Mouse (Mus musculus): ENCODE measurements around the gene Celf3. TPM values are rescaled to one million over a fixed set of nuclear protein-coding genes. Genes with fewer than 3 reads are reported as not detected.
A peak's percentile ranks its signal among the peaks of the same experiment; 100 is the strongest.

Gene Celf3
- total and polyA plus RNA-seq, 2 experiments = not detected

GRCm38 (mm10) chr3:94465632-94466430, 12.3 kb upstream of the Celf3 start:
- DNase-seq (ENCODE audit: extremely low read depth, low read depth, low spot score) = no peak
- Histone ChIP-seq H3K4me3 (ENCODE audit: insufficient read depth, low read depth, low read length) (no peak overlapping the region), H3K36me3 (ENCODE audit: control insufficient read depth, insufficient read depth, low read length) (no peaks in the 10 kb centered on the region), H3K9ac (ENCODE audit: low read depth, low read length) (no peak overlapping the region), H3K4me1 (ENCODE audit: control insufficient read depth, insufficient read depth, low read length) (no peaks in the 10 kb centered on the region), H3K27me3 (ENCODE audit: control insufficient read depth, insufficient read depth, low read length) (no peaks in the 10 kb centered on the region), H3K27ac (replicated peaks; ENCODE audit: insufficient read depth, low read depth, low read length) (no peak overlapping the region), H3K79me2 (ENCODE audit: control insufficient read depth, insufficient read depth, low read length) (no peaks in the 10 kb centered on the region)
- TF ChIP-seq CTCF (IDR thresholded peaks at IDR 0.05; ENCODE audit: low read depth, low read length) (no peak), POLR2A (IDR thresholded peaks at IDR 0.05; ENCODE audit: extremely low read depth, insufficient read depth, low read length) (no peak)
- WGBS = 91% methylated on average over 13 of the region's 13 CpGs

GRCm38 (mm10) chr3:94468931-94469330, 9.2 kb upstream of the Celf3 start:
- no peak for TF ChIP-seq POLR2A (IDR thresholded peaks at IDR 0.05; ENCODE audit: extremely low read depth, insufficient read depth, low read length)
- Histone ChIP-seq H3K79me2 (ENCODE audit: control insufficient read depth, insufficient read depth, low read length) (no peaks in the 10 kb centered on the region), H3K36me3 (ENCODE audit: control insufficient read depth, insufficient read depth, low read length) (no peaks in the 10 kb centered on the region), H3K4me1 (ENCODE audit: control insufficient read depth, insufficient read depth, low read length) (no peaks in the 10 kb centered on the region), H3K4me3 (ENCODE audit: insufficient read depth, low read depth, low read length) (no peak overlapping the region), H3K9ac (ENCODE audit: low read depth, low read length) (no peak overlapping the region), H3K27me3 (ENCODE audit: control insufficient read depth, insufficient read depth, low read length) (no peaks in the 10 kb centered on the region), H3K27ac (replicated peaks; ENCODE audit: insufficient read depth, low read depth, low read length) (no peak overlapping the region)
- no peak for DNase-seq (ENCODE audit: extremely low read depth, low read depth, low spot score)
- 65% methylated on average over 3 of the region's 3 CpGs for WGBS

GRCm38 (mm10) chr3:94472447-94473114, 5.5 kb upstream of the Celf3 start:
- H3K4me3 ChIP-seq (ENCODE audit: insufficient read depth, low read depth, low read length) = no peak overlapping the region
- H3K4me1 ChIP-seq (ENCODE audit: control insufficient read depth, insufficient read depth, low read length) = no peaks in the 10 kb centered on the region
- DNase-seq (ENCODE audit: extremely low read depth, low read depth, low spot score) = peak; percentile 23
- H3K27ac ChIP-seq (replicated peaks; ENCODE audit: insufficient read depth, low read depth, low read length) = no peak overlapping the region
- no peaks in the 10 kb centered on the region for H3K36me3 ChIP-seq (ENCODE audit: control insufficient read depth, insufficient read depth, low read length)
- WGBS = 23% methylated on average over 28 of the region's 28 CpGs
- no peak for TF ChIP-seq POLR2A (IDR thresholded peaks at IDR 0.05; ENCODE audit: extremely low read depth, insufficient read depth, low read length)
- no peak for TF ChIP-seq CTCF (IDR thresholded peaks at IDR 0.05; ENCODE audit: low read depth, low read length)
- H3K27me3 ChIP-seq (ENCODE audit: control insufficient read depth, insufficient read depth, low read length) = no peaks in the 10 kb centered on the region
- no peaks in the 10 kb centered on the region for H3K79me2 ChIP-seq (ENCODE audit: control insufficient read depth, insufficient read depth, low read length)
- H3K9ac ChIP-seq (ENCODE audit: low read depth, low read length) = no peak overlapping the region

- WGBS = 73% methylated on average over 10 of the region's 10 CpGs
Observed at GRCm38 (mm10) chr3:94473115-94473505, 5.0 kb upstream of the Celf3 start.

GRCm38 (mm10) chr3:94473567-94474232, 4.4 kb upstream of the Celf3 start:
- no peaks in the 10 kb centered on the region for H3K4me1 ChIP-seq (ENCODE audit: control insufficient read depth, insufficient read depth, low read length)
- H3K4me3 ChIP-seq (ENCODE audit: insufficient read depth, low read depth, low read length) = no peak overlapping the region
- H3K27me3 ChIP-seq (ENCODE audit: control insufficient read depth, insufficient read depth, low read length) = peaks cover 3% of the 10 kb centered on the region; the same call in 1 of the 2 replicates
- no peak overlapping the region for H3K9ac ChIP-seq (ENCODE audit: low read depth, low read length)
- TF ChIP-seq CTCF (IDR thresholded peaks at IDR 0.05; ENCODE audit: low read depth, low read length) (no peak), POLR2A (IDR thresholded peaks at IDR 0.05; ENCODE audit: extremely low read depth, insufficient read depth, low read length) (no peak)
- DNase-seq (ENCODE audit: extremely low read depth, low read depth, low spot score) = no peak
- no peaks in the 10 kb centered on the region for H3K36me3 ChIP-seq (ENCODE audit: control insufficient read depth, insufficient read depth, low read length)
- no peaks in the 10 kb centered on the region for H3K79me2 ChIP-seq (ENCODE audit: control insufficient read depth, insufficient read depth, low read length)
- no peak overlapping the region for H3K27ac ChIP-seq (replicated peaks; ENCODE audit: insufficient read depth, low read depth, low read length)
- 52% methylated on average over 5 of the region's 5 CpGs for WGBS

More at GRCm38 (mm10) chr3:94473115-94473505, 5.0 kb upstream of the Celf3 start:
- Histone ChIP-seq H3K9ac (ENCODE audit: low read depth, low read length) (no peak overlapping the region), H3K36me3 (ENCODE audit: control insufficient read depth, insufficient read depth, low read length) (no peaks in the 10 kb centered on the region), H3K79me2 (ENCODE audit: control insufficient read depth, insufficient read depth, low read length) (no peaks in the 10 kb centered on the region), H3K27me3 (ENCODE audit: control insufficient read depth, insufficient read depth, low read length) (no peaks in the 10 kb centered on the region), H3K4me1 (ENCODE audit: control insufficient read depth, insufficient read depth, low read length) (no peaks in the 10 kb centered on the region), H3K27ac (replicated peaks; ENCODE audit: insufficient read depth, low read depth, low read length) (no peak overlapping the region), H3K4me3 (ENCODE audit: insufficient read depth, low read depth, low read length) (no peak overlapping the region)
- no peak for TF ChIP-seq CTCF (IDR thresholded peaks at IDR 0.05; ENCODE audit: low read depth, low read length)
- TF ChIP-seq POLR2A (IDR thresholded peaks at IDR 0.05; ENCODE audit: extremely low read depth, insufficient read depth, low read length) = no peak
- DNase-seq (ENCODE audit: extremely low read depth, low read depth, low spot score) = no peak
